Mouse (Mus musculus) mouse trophoblast stem cell (cell line): ENCODE data around the gene Sypl.

Source experiments
- in situ Hi-C, 2 experiments: fragments of 300-500 bp; cut with MseI, MboI; formaldehyde crosslinking; loops; 2 replicates in 1 of 2; 3 replicates in 1 of 2; pipeline ENCODE4 v1.15.1; 2025

Sypl gene

DNA sequence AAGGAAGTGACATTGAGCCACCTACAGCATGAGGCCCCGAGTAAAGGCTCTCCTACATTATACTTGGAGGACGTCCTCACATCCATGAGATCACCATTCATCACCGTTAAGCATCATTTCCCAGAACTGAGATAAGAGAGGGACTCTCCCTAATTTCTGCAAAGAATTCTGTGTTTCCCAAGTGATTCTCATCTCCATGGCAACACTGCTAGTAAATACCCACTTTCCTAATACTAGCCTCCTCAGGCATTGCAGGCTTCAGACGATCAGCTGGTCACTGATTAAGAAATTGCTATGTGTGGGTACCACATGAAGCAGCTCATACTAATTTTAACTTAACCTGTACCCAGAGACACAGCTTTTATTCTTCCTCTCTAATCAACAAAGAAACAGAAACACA lies 46.7 kb downstream of the Sypl start:
- in situ Hi-C loops = no loop called here

DNA sequence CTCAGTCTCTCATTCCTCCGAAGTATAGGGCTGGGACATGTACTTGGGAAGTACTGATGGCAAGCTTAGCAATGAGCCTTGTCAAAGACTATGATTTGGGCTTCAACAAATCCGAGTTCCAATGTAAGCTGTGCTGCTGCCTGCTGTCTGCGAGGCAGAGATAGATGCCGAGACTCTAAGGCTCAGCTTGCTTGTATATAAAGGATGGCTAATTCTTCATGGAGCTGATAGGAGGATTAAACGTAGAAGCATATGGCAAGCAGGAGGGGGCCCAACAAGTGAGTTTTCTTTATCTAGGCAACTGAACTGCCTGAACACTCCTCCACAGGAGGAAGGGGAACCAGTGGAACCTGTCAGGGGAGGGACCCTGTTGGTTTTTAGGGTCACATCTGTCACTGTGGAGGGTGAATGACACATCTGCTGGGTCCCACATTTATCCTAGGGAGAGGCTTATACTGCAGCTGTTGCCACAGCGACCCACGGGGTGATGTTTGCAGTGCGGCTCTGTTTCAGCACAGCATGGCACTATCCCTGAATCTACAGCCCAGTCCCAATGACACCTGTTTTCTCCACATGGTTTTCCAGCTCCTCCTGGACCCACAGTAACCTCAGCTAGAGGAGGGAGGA lies 49.8 kb downstream of the Sypl start:
- in situ Hi-C loops = no loop called here

DNA sequence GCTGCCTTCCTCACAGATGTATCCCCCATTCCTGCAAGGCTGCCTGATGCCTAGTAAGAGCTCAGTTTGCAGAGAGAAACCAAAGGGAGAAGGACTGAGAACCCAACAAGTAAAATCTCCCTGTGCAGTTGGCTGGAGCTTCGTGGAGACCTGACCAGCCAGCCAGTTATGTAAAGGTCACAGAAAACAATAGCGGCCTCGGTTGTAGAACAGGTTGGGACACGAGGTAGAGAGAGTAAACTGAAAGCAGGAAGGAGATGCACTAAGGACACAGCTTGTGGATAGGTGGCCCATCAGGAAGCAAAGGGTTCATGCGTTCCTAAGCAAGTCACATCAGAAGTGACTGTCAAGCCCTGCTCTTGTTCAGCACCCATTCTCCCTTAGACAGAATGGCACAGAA lies 52.2 kb downstream of the Sypl start:
- in situ Hi-C loops = loop anchor here in 1 of 2 experiments (5.0 kb wide), 1 partner anchor 94 kb away; no protein-coding TSS in a partner anchor

DNA sequence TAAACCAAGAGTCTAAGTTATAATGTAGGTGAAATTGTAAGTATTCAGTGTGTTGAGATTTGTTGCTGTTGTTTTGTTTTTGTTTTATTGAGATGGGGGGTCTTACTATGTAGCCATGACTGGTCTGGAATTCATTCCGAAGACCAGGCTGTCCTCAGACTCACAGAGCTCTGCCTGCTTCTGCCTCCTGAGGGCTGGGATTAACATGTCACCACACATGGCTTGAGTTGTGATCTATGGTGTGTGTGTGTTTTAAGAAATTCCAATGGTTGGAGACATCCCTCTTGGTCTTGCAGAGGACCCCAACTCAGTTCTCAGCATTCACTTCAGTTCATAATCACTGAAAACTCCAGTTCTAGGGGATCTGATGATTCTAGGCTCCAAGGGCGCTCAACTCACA lies 53.5 kb downstream of the Sypl start:
- in situ Hi-C loops = loop anchor here in 1 of 2 experiments (5.0 kb wide), 1 partner anchor 95 kb away; no protein-coding TSS in a partner anchor

DNA sequence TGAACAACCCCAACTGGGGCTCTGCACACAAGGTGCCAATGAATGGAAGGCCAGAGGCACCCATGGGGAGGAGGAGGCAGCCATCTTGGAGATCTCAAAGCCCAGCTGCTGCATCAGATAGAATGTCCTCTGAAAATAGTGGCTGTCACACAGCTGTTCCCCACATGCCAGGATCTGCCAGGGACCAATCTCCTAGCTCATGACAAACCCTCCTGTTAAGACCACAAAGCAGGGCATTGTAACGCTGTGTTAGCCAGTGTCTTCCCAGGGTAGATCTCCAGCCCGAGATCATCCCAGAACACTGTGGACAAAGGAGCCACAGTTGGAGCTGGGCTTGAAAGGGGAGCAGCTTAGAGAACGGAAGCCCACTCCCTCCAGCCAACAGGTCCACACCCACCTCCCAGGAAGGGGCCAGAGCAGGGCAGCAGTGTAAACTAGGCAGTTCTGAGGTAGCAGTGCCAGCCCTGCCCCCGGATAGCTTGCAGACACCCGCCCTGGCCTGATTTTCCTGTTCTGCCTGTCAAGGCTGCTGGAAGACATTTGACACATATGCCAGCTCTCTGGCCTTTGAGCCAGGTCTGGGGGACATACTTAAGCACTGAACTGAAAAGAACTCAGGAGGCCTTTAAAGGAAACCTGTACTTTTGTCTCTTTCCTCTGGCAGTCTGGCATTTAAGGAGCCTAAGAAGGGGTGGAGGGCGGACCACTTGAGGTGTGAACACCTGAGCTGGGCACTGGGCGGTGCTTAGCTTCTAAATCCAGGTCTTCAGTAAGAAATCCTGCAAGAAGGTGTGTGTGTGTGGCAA lies 54.8 kb downstream of the Sypl start:
- in situ Hi-C loops = loop anchor here in 1 of 2 experiments (5.0 kb wide), 1 partner anchor 96 kb away; no protein-coding TSS in a partner anchor

DNA sequence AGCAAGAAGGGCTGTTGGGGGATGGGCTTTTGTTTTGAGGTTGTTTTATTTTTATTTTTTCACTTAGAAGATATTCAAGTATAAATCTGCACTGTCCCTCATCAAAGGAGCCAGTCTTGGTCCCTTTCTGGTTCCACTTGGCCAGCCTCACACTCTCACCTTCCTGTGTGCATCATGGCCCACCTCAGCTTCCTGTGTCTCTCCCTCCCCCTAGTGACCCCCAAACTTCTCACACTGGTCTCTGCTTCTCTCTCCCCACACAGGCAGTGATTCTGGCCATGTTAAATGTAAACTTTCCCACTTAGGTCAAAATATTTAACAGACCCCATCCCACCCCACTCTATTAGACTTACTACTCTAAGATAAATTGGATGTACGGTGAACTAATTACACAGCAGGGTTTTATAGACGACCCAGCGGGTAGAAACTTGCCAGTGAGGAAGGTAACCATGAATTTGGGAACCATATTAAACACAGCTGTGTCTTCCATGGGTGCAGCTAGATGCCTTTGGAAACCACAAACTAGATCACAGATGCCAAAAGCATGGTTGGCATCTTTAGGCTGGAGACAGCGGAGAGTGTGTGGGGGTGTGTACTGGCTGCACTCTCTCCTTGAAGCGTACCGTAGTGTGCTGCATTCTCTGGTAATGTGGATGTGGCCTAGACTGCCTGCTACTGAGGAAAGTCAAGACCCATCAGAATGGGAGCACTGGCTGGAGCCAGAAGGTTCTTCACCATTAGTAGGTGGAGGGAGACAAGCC lies 55.7 kb downstream of the Sypl start:
- in situ Hi-C loops = loop anchor here in 1 of 2 experiments (5.0 kb wide), 1 partner anchor 97 kb away; no protein-coding TSS in a partner anchor

DNA sequence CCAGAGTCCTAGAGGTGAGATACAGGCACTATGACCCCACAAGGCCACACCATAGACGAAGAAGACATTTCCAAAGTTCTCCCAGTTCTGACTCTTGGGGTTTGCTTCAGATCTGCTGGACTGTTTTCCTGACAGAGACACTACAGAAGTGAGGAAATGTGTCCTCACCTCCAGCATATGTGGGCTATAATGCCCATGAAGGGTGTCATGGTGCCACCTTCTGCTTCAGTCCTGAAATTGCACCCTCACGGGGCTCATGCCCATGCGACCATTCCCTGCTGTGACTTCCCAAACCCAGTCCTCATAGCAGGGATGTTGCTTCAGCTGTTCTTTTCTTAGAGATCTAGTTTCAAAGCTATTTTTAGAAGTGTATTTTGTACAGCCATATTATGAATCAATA lies 56.3 kb downstream of the Sypl start:
- in situ Hi-C loops = loop anchor here in 1 of 2 experiments (10.0 kb wide), 1 partner anchor 85 kb away; no protein-coding TSS in a partner anchor

DNA sequence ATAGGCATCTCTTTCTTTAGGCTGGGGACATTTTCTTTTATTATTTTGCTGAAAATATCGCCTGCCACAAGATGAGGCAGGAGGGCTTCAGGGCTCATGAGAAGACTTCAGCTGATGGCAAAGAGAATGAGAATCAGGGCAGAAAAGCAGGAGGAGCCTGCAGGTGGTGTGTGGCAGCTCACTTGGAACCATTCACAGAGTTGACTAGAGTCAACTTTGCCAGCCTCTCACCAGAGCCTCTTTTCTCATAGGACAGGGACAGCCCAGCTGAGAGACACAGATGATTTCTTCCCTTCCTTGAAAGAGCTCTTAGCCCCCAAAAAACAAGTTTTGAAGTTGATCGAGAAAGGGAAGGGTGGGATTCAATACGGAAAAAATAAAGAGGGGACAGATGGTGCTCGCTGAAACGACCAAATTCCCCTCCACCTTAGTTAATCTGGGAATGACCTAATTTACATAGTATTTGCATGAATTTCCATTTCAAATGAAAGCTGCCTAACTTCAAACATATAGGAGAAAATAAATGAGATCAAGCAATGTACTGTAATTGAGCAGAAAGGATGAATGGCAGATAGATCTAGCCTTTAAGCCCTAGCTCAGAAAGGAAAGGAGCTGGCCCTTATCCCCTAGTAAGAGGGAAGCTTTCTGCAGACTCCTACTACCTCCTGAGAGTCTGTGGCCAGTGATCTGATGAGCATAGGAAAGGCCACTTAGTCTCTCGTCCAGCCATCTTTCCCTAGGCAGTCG lies 60.5 kb downstream of the Sypl start:
- in situ Hi-C loops = loop anchor here in 1 of 2 experiments (10.0 kb wide), 1 partner anchor 89 kb away; no protein-coding TSS in a partner anchor

DNA sequence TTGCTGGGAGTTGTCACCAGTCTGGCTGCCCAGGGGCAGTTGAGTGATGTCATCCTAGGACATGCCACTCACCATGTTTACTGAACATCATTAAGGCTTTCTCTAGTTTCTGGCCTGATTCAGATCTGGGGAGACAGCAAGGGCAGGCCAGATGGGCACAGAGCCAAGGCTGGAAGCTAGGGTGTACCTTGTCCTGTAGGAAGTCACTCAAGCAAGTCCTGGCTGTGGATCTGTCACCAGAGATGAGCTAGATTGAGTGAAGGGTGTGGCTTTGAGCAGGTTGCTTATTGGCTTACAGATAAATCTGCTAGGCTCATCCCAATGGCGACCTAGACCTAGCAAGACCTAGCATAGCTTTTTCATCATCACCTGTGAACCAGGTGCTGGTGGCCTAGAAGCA lies 61.4 kb downstream of the Sypl start:
- in situ Hi-C loops = loop anchor here in 1 of 2 experiments (10.0 kb wide), 1 partner anchor 90 kb away; no protein-coding TSS in a partner anchor

DNA sequence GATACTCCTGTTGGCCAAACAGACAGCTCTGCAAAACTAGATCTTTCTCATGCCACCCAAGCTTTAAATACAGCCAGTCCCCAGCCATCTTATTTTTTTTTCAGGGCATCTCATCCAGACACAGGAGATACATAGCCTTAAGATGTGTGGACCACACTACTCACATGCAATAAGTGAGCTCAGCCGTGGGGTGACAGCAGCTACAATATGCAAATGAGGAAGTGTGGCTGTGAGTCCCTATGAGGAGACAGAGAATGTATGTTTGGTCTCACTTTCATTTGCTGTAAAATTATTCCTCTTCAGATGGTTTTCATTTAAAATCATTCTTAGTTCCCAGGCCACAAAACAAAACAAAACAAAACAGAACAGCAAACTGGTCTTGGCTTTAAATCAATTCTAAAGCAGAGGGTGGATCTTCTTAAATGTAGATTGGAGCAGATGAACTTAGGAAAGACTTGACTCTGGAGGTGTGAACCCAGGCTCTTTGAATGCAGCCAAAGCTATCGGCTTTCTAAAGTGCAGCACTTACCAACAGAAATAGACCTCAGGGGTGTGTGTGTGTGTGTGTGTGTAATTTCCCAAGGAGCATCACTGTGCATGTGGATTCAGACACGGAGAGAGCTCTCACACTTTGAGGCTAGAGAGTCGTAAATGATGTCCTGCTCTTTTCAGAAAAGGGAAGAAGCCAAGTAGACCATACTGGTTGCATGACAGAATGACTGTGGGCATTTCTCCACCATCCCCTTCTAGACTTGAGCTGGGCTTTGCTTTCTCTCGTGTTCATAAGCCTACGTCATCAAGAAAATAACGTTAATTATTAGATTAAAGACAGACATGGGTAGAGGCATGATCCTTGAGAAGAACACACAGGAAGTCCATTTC lies 63.4 kb downstream of the Sypl start:
- in situ Hi-C loops = loop anchor here in 1 of 2 experiments (10.0 kb wide), 1 partner anchor 92 kb away; no protein-coding TSS in a partner anchor

DNA sequence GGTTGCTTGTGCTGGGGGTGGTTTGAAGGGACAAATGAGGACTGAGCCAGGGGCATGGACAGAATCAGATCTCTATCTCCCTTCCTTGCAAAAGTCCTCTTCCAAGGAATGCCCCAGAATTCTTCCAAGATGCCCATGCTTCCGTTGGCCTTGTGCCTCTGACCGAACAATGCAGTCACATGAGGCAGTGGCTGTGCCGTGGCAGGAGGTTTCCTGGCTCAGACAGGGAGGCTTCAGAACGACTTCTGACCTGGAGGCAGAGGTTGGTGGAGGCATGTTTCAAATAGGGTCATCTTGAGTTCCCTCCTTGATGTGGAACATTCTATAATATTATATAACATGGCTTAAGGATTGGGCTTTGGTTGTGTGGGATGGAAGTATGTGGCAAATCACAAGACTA lies 64.9 kb downstream of the Sypl start:
- in situ Hi-C loops = loop anchor here in 1 of 2 experiments (10.0 kb wide), 1 partner anchor 94 kb away; no protein-coding TSS in a partner anchor

DNA sequence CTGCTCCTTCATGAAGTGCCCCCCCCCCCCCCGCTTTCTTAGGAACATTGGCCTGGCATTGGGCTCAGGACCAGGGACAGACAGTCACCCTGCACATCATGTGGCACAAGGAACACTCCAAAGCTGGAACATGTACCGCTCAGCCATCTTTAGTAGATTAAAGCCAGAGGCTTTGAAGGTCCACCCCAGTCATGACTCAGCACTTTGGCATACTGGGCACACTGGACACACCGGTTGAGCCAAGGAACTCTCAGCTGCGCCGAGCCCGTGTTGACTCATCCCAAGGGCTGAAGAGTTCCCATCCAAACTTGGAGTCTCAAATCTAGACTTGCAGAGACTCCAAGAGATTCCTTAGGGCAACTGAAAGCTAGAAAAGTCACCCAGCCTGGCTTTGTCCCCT lies 66.3 kb downstream of the Sypl start:
- in situ Hi-C loops = no loop called here

DNA sequence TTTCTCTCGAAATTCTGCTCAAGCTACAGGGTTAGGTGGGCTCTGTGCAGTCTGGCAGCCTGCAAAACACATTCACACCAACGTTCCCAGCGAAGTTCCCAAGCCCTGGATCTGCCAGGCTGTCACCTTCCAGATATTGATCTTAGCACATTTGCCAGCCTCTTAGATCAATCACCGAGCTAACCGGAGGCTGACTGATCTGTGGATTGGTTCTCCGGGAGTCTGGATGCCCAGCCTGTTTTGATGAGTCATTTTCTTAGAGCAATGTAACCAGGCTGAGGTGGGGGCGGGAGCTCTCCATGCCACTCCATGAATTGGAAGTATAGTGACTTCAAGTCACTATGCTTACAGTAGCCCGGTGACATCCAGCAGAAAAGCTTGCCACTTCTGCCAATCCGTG lies 67.4 kb downstream of the Sypl start:
- in situ Hi-C loops = no loop called here

DNA sequence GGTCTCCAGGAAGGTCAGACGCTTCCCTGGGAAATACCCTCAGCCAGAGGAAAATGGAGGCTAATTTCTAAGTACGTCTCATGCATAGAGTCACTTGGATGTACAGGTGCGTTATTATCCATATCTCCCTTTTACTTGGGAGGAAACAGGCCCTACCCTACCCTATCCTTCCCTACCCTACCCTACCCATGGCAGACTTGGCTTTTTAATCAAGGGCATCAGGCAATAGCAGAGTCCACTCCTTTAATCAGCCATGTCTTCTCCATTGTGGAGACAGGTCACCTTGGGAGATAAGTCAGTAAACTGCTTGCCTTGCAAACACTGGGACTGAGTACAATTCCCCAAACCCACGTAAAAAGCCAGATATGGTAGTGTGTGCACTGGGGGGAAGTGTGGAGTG lies 68.1 kb downstream of the Sypl start:
- in situ Hi-C loops = no loop called here

DNA sequence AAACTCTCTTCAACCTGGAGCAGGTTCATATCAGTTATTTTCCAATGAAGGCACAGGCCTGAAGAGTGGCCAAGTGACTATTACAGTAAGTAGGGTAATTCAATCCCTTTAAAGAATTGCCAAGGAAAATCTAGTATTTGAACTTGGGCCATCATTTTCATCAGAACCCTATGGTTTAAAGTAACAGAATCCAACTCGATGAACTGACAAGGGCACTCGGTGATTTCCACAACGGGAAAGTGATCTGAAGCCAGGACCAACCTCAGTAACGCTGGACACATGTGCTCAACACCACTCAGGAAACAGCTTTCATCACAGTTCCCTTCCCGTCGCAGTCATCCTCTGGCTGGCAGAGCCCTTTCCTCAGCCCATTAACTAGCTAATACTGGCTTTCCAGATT lies 70.8 kb downstream of the Sypl start:
- in situ Hi-C loops = no loop called here

DNA sequence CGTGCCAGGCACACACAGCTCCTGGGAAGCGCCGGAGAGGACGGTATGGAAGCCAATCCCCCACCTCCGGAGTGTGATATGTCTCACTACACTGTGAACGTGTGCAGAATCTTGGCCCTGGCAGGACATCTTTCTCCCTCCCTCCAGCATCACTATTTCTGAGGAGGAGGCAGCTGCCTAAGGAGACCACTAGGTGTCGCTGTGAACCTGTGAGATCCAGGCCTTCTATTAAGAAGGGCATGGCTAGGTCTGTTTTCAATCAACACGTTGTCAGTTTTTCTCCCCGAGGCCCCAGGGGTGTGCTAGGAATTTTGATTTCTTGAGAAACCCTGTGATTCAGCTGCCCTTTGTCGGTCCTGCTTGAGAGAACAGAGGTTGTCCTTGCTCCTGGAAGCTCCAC lies 73.4 kb downstream of the Sypl start:
- in situ Hi-C loops = loop anchor here in 1 of 2 experiments (5.0 kb wide), 1 partner anchor 245 kb away; no protein-coding TSS in a partner anchor

DNA sequence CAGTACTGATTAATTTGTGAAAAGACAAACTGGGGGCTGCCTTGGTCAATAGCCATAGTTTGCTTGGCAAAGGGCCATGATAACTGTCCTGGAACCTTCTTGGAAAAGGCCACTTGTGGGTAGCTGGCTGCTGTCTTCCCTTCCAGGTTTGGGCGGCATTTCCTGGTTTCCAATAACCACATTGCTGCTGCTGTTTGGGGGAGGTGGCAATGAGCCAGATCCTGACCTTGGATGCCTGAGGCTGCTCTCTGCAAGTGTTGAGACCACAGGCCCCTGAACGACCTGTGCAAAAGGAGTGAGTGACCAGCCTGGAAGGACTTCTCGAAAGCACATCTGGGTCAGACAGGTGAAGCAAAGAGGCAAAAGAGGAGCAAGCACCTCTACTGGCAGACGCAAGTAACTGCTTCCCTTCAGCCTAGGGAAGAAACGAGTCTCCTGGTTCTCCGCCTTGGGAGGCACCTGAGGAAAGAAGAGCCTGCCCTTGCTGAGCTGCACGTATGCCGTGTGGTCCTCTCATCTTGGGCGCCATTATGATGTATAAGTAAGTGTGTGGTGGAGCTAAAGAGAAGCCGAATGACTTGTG lies 74.5 kb downstream of the Sypl start:
- in situ Hi-C loops = loop anchor here in 1 of 2 experiments (5.0 kb wide), 1 partner anchor 244 kb away; no protein-coding TSS in a partner anchor

DNA sequence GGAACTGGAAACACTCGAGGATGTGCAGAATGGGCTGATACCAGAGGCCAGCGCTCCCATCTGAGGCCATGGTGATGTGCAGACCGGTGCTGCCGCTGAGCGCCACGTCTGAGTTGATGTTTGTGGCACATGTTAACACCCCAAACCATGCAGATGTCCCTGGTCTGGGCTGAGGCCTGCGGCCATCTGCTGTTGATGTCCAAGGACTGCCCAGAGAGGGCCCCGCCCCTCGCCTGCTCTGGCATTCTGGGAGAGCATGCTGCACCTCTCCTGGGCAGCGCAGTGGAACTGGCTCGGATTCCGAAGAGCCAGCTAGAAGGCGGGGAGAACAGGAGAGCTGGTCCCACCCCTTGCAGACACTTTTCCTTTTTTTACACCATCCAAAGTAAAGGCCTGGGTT lies 75.0 kb downstream of the Sypl start:
- in situ Hi-C loops = loop anchor here in 1 of 2 experiments (5.0 kb wide), 1 partner anchor 244 kb away; no protein-coding TSS in a partner anchor
